Mouse (Mus musculus): ENCODE measurements around the gene Nedd1.

- TF ChIP-seq CTCF (IDR thresholded peaks at IDR 0.05) = no peak
- no peak for TF ChIP-seq EP300 (IDR thresholded peaks at IDR 0.05)
These were observed 78.2 kb downstream of the Nedd1 start for GRCm38 (mm10) chr10:92643995-92644394.
